Comparison of ENCODE assay signal across 9 mouse cellular contexts in genomic region chr7:122189484-122189883, GRCm38 (mm10). TPM values are rescaled to one million over a fixed set of nuclear protein-coding genes. Genes with fewer than 3 reads are reported as not detected.
DNase-seq lines count a peak whose midpoint lies in the region; ATAC-seq lines count a peak whose summit lies in the region.
"Had no signal": no experiment of that assay in that cellular context is flagged by ENCODE, and none has a peak within 500 bp of the region (broad histone marks: within the 10 kb centered on the region; RNA-seq: fewer than 3 reads in every experiment).

No protein-coding gene starts in this region.

- DNase-seq in forebrain, embryonic 14.5 days (ENCODE audit: low spot score): peak; percentile 71
- DNase-seq in midbrain, embryonic 10.5 days (ENCODE audit: low spot score): peak; percentile 61
- DNase-seq in T-cell, adult 2 months (ENCODE audit: low spot score): peak; percentile 44
- peak; percentile 56 for DNase-seq in lung, postnatal 10 days
- peak; percentile 74 for DNase-seq in thymus, postnatal 0 days (ENCODE audit: low spot score)

- no peak overlapping the region for H3K4me2 ChIP-seq in forebrain, embryonic 14.5 days (ENCODE audit: low read length)
- H3K4me2 ChIP-seq in forebrain, embryonic 12.5 days: no peak overlapping the region
- no peak overlapping the region for H3K4me2 ChIP-seq in midbrain, embryonic 13.5 days (replicated peaks)
- H3K4me2 ChIP-seq: limb, embryonic 13.5 days had no signal

- ATAC-seq in forebrain, embryonic 14.5 days: no peak
- ATAC-seq in forebrain, embryonic 12.5 days (ENCODE audit: low FRiP score): no peak
- no peak for ATAC-seq in midbrain, embryonic 13.5 days
- peak; percentile 90 for ATAC-seq in erythroblast, adult 5-6 weeks (replicated peaks; ENCODE audit: low FRiP score, poor library complexity, severe bottlenecking)

- H3K27me3 ChIP-seq in forebrain, embryonic 14.5 days (replicated peaks; ENCODE audit: control insufficient read depth, insufficient read depth, low read length): no peaks in the 10 kb centered on the region
- H3K27me3 ChIP-seq in forebrain, embryonic 12.5 days: no peaks in the 10 kb centered on the region
- no peaks in the 10 kb centered on the region for H3K27me3 ChIP-seq in midbrain, embryonic 10.5 days (ENCODE audit: low read depth, poor library complexity, severe bottlenecking)
- no peaks in the 10 kb centered on the region for H3K27me3 ChIP-seq in midbrain, embryonic 13.5 days
- H3K27me3 ChIP-seq: limb, embryonic 13.5 days had no signal

- 23% methylated on average over 7 of the region's 7 CpGs for WGBS in forebrain, embryonic 14.5 days
- 30% methylated on average over 7 of the region's 7 CpGs for WGBS in forebrain, embryonic 12.5 days
- WGBS in midbrain, embryonic 10.5 days: 23% methylated on average over 7 of the region's 7 CpGs
- 28% methylated on average over 7 of the region's 7 CpGs for WGBS in midbrain, embryonic 13.5 days

- H3K36me3 ChIP-seq in forebrain, embryonic 14.5 days (ENCODE audit: control insufficient read depth, insufficient read depth, low read length): no peaks in the 10 kb centered on the region
- H3K36me3 ChIP-seq in forebrain, embryonic 12.5 days (replicated peaks): no peaks in the 10 kb centered on the region
- H3K36me3 ChIP-seq in midbrain, embryonic 10.5 days: no peaks in the 10 kb centered on the region
- no peaks in the 10 kb centered on the region for H3K36me3 ChIP-seq in midbrain, embryonic 13.5 days
- H3K36me3 ChIP-seq: limb, embryonic 13.5 days had no signal

- no peak overlapping the region for H3K27ac ChIP-seq in forebrain, embryonic 14.5 days (ENCODE audit: low read depth, low read length)
- H3K27ac ChIP-seq in forebrain, embryonic 12.5 days: no peak overlapping the region
- H3K27ac ChIP-seq in midbrain, embryonic 10.5 days (replicated peaks): no peak overlapping the region
- H3K27ac ChIP-seq in midbrain, embryonic 13.5 days: no peak overlapping the region
- H3K27ac ChIP-seq: limb, embryonic 13.5 days had no signal

- no peak overlapping the region for H3K4me3 ChIP-seq in forebrain, embryonic 14.5 days (ENCODE audit: low read depth, low read length)
- no peak overlapping the region for H3K4me3 ChIP-seq in forebrain, embryonic 12.5 days (replicated peaks)
- no peak overlapping the region for H3K4me3 ChIP-seq in midbrain, embryonic 10.5 days
- no peak overlapping the region for H3K4me3 ChIP-seq in midbrain, embryonic 13.5 days (replicated peaks)
- H3K4me3 ChIP-seq: limb, embryonic 13.5 days had no signal

- H3K9ac ChIP-seq in forebrain, embryonic 14.5 days (ENCODE audit: low read length): no peak overlapping the region
- no peak overlapping the region for H3K9ac ChIP-seq in forebrain, embryonic 12.5 days
- no peak overlapping the region for H3K9ac ChIP-seq in midbrain, embryonic 13.5 days (replicated peaks)
- H3K9ac ChIP-seq: limb, embryonic 13.5 days had no signal

- H3K9me3 ChIP-seq in forebrain, embryonic 14.5 days (replicated peaks; ENCODE audit: control insufficient read depth, low read length): no peaks in the 10 kb centered on the region
- no peaks in the 10 kb centered on the region for H3K9me3 ChIP-seq in forebrain, embryonic 12.5 days
- no peaks in the 10 kb centered on the region for H3K9me3 ChIP-seq in midbrain, embryonic 10.5 days (replicated peaks)
- no peaks in the 10 kb centered on the region for H3K9me3 ChIP-seq in midbrain, embryonic 13.5 days
- H3K9me3 ChIP-seq: limb, embryonic 13.5 days had no signal

- no peaks in the 10 kb centered on the region for H3K4me1 ChIP-seq in forebrain, embryonic 14.5 days (ENCODE audit: control insufficient read depth, insufficient read depth, low read length)
- H3K4me1 ChIP-seq in forebrain, embryonic 12.5 days: 0 out of 2 replicates have a peak, but pooled peaks cover 4% of the 10 kb centered on the region
- peaks cover 4% of the 10 kb centered on the region; the same call in 1 of the 2 replicates for H3K4me1 ChIP-seq in midbrain, embryonic 10.5 days
- H3K4me1 ChIP-seq in midbrain, embryonic 13.5 days (replicated peaks): no peaks in the 10 kb centered on the region

RNA-seq across cellular contexts. Expression of gene Ern2, which starts 3.5 kb away (rescaled TPM):
- 0.33 and 0.42 TPM in 2 replicates for polyA plus RNA-seq in forebrain, embryonic 14.5 days (2014; fragmentation: Nextera tagmentation; extraction: Ambion mirVana)
- 0.24 and 0.32 TPM in 2 replicates for polyA plus RNA-seq in forebrain, embryonic 12.5 days (2016; fragmentation: Nextera tagmentation; extraction: Ambion mirVana)
- polyA plus RNA-seq in midbrain, embryonic 10.5 days (2016; fragmentation: Nextera tagmentation; extraction: Ambion mirVana): 0.11 TPM in 1 of 2 replicates, not detected in the other
- 0.78 and 1.1 TPM in 2 replicates for polyA plus RNA-seq in midbrain, embryonic 13.5 days (2015; fragmentation: Nextera tagmentation; extraction: Ambion mirVana)
- total RNA-seq in erythroblast, adult 5-6 weeks (2015; ENCODE audit: low replicate concordance): not detected in 2 replicates
- not detected in 2 replicates for total RNA-seq in erythroblast, adult 5-6 weeks (2017; ENCODE audit: low replicate concordance)
- polyA plus RNA-seq in thymus, postnatal 0 days (2015; fragmentation: Nextera tagmentation; extraction: Ambion mirVana): 0.08 and 0.10 TPM in 2 replicates

RNA-seq across cellular contexts. Expression of gene Chp2, which starts 29.8 kb away (rescaled TPM):
- polyA plus RNA-seq in forebrain, embryonic 14.5 days (2014; fragmentation: Nextera tagmentation; extraction: Ambion mirVana): 0.66 and 0.79 TPM in 2 replicates
- 0.29 and 0.67 TPM in 2 replicates for polyA plus RNA-seq in forebrain, embryonic 12.5 days (2016; fragmentation: Nextera tagmentation; extraction: Ambion mirVana)
- 0.21 TPM in 1 of 2 replicates, not detected in the other for polyA plus RNA-seq in midbrain, embryonic 10.5 days (2016; fragmentation: Nextera tagmentation; extraction: Ambion mirVana)
- polyA plus RNA-seq in midbrain, embryonic 13.5 days (2015; fragmentation: Nextera tagmentation; extraction: Ambion mirVana): 1.2 and 1.5 TPM in 2 replicates
- total RNA-seq in erythroblast, adult 5-6 weeks (2015; ENCODE audit: low replicate concordance): 1.9 TPM in 1 of 2 replicates, not detected in the other
- total RNA-seq in erythroblast, adult 5-6 weeks (2017; ENCODE audit: low replicate concordance): 2.3 and 6.1 TPM in 2 replicates
- 0.64 and 0.75 TPM in 2 replicates for polyA plus RNA-seq in thymus, postnatal 0 days (2015; fragmentation: Nextera tagmentation; extraction: Ambion mirVana)
- polyA plus RNA-seq: limb, embryonic 13.5 days had no signal

RNA-seq across cellular contexts. Expression of gene Plk1, which starts 30.2 kb away (rescaled TPM):
- 47.7 and 48.4 TPM in 2 replicates for polyA plus RNA-seq in forebrain, embryonic 14.5 days (2014; fragmentation: Nextera tagmentation; extraction: Ambion mirVana)
- polyA plus RNA-seq in forebrain, embryonic 12.5 days (2016; fragmentation: Nextera tagmentation; extraction: Ambion mirVana): 158 and 171 TPM in 2 replicates
- 222 and 248 TPM in 2 replicates for polyA plus RNA-seq in midbrain, embryonic 10.5 days (2016; fragmentation: Nextera tagmentation; extraction: Ambion mirVana)
- 54.5 and 55.2 TPM in 2 replicates for polyA plus RNA-seq in midbrain, embryonic 13.5 days (2015; fragmentation: Nextera tagmentation; extraction: Ambion mirVana)
- 26.5 and 29.5 TPM in 2 replicates for total RNA-seq in erythroblast, adult 5-6 weeks (2015; ENCODE audit: low replicate concordance)
- total RNA-seq in erythroblast, adult 5-6 weeks (2017; ENCODE audit: low replicate concordance): 25.2 and 26.3 TPM in 2 replicates
- polyA plus RNA-seq in thymus, postnatal 0 days (2015; fragmentation: Nextera tagmentation; extraction: Ambion mirVana): 125 and 129 TPM in 2 replicates

RNA-seq across cellular contexts. Expression of gene Dctn5, which starts 56.6 kb away (rescaled TPM):
- polyA plus RNA-seq in forebrain, embryonic 14.5 days (2014; fragmentation: Nextera tagmentation; extraction: Ambion mirVana): 162 and 166 TPM in 2 replicates
- polyA plus RNA-seq in forebrain, embryonic 12.5 days (2016; fragmentation: Nextera tagmentation; extraction: Ambion mirVana): 121 and 125 TPM in 2 replicates
- polyA plus RNA-seq in midbrain, embryonic 10.5 days (2016; fragmentation: Nextera tagmentation; extraction: Ambion mirVana): 130 and 143 TPM in 2 replicates
- 156 and 163 TPM in 2 replicates for polyA plus RNA-seq in midbrain, embryonic 13.5 days (2015; fragmentation: Nextera tagmentation; extraction: Ambion mirVana)
- total RNA-seq in erythroblast, adult 5-6 weeks (2015; ENCODE audit: low replicate concordance): 20.3 and 33.0 TPM in 2 replicates
- total RNA-seq in erythroblast, adult 5-6 weeks (2017; ENCODE audit: low replicate concordance): 18.3 and 29.3 TPM in 2 replicates
- polyA plus RNA-seq in thymus, postnatal 0 days (2015; fragmentation: Nextera tagmentation; extraction: Ambion mirVana): 108 TPM in 2 replicates

RNA-seq across cellular contexts. Expression of gene Palb2, which starts 56.7 kb away (rescaled TPM):
- 7.2 TPM in 2 replicates for polyA plus RNA-seq in forebrain, embryonic 14.5 days (2014; fragmentation: Nextera tagmentation; extraction: Ambion mirVana)
- polyA plus RNA-seq in forebrain, embryonic 12.5 days (2016; fragmentation: Nextera tagmentation; extraction: Ambion mirVana): 20.4 and 22.2 TPM in 2 replicates
- 21.0 and 26.0 TPM in 2 replicates for polyA plus RNA-seq in midbrain, embryonic 10.5 days (2016; fragmentation: Nextera tagmentation; extraction: Ambion mirVana)
- polyA plus RNA-seq in midbrain, embryonic 13.5 days (2015; fragmentation: Nextera tagmentation; extraction: Ambion mirVana): 9.0 and 9.1 TPM in 2 replicates
- 5.4 and 10.0 TPM in 2 replicates for total RNA-seq in erythroblast, adult 5-6 weeks (2015; ENCODE audit: low replicate concordance)
- total RNA-seq in erythroblast, adult 5-6 weeks (2017; ENCODE audit: low replicate concordance): 7.9 and 13.0 TPM in 2 replicates
- polyA plus RNA-seq in thymus, postnatal 0 days (2015; fragmentation: Nextera tagmentation; extraction: Ambion mirVana): 16.5 and 16.9 TPM in 2 replicates
